Mouse (Mus musculus) cerebellum, postnatal 4 days (tissue): ENCODE results near the gene Tex13b.
"Not testable (repeated sequence)": the region's sequence is repeated elsewhere in the genome, so short reads cannot be mapped to it uniquely, and the experiment has no call there.

Experiments used
- DNase-seq, 2 experiments: peaks; one replicate each; pipeline ENCODE4 v3.0.0; 2022; ENCODE audit warnings: low spot score in 2 of 2, mixed read lengths in 1 of 2

The Tex13b gene

GRCm38 (mm10) chrX:140813312-140814006, at the start of gene Tex13b:
Gene Tex13b (minus strand): TSS chrX:140813433.
- DNase-seq = no peak

- no peak for DNase-seq
Measured at GRCm38 (mm10) chrX:140862760-140863159, 49.5 kb upstream of the Tex13b start.

GRCm38 (mm10) chrX:140857445-140857844, 44.2 kb upstream of the Tex13b start:
- DNase-seq = no peak

- not testable (repeated sequence) for DNase-seq
Measured at GRCm38 (mm10) chrX:140857040-140857439, 43.8 kb upstream of the Tex13b start.

GRCm38 (mm10) chrX:140854561-140854960, 41.3 kb upstream of the Tex13b start:
- no peak for DNase-seq

- not testable (repeated sequence) for DNase-seq
Measured at GRCm38 (mm10) chrX:140845401-140845800, 32.2 kb upstream of the Tex13b start.

- DNase-seq = no peak
Measured at GRCm38 (mm10) chrX:140839887-140840286, 26.7 kb upstream of the Tex13b start.

GRCm38 (mm10) chrX:140838077-140838476, 24.8 kb upstream of the Tex13b start:
- DNase-seq = no peak

- no peak for DNase-seq
Measured at GRCm38 (mm10) chrX:140831706-140832105, 18.5 kb upstream of the Tex13b start.

- no peak for DNase-seq
Measured at GRCm38 (mm10) chrX:140822295-140822694, 9.1 kb upstream of the Tex13b start.

GRCm38 (mm10) chrX:140805340-140805739, 7.9 kb downstream of the Tex13b start:
- no peak for DNase-seq

- no peak for DNase-seq
Measured at GRCm38 (mm10) chrX:140769794-140770193, 43.4 kb downstream of the Tex13b start.
